Mouse (Mus musculus): Measurements from ENCODE around the gene Rhbg. TPM values are rescaled to one million over a fixed set of nuclear protein-coding genes. Genes with fewer than 3 reads are reported as not detected.

Gene Rhbg
- total RNA-seq, 2 experiments from 2014 or later = not detected

- DNase-seq = no peak
Observed at GRCm38 (mm10) chr3:88256382-88256781, 1.9 kb upstream of the Rhbg start.

- no peak for DNase-seq
Observed at GRCm38 (mm10) chr3:88255950-88256349, 1.4 kb upstream of the Rhbg start.

- no peak for DNase-seq
Observed at GRCm38 (mm10) chr3:88252739-88253138, 1.8 kb downstream of the Rhbg start.

GRCm38 (mm10) chr3:88248406-88248805, 6.1 kb downstream of the Rhbg start:
- DNase-seq = no peak

- no peak for DNase-seq
Observed at GRCm38 (mm10) chr3:88247666-88248065, 6.8 kb downstream of the Rhbg start.

- peak; percentile 73 to 76 for DNase-seq
Observed at GRCm38 (mm10) chr3:88245811-88246210, 8.7 kb downstream of the Rhbg start.

GRCm38 (mm10) chr3:88244071-88244470, 10.4 kb downstream of the Rhbg start:
- peak in 1 of 2 experiments; percentile 64 for DNase-seq

- DNase-seq = peak; percentile 77 to 79
Observed at GRCm38 (mm10) chr3:88242531-88242930, 12.0 kb downstream of the Rhbg start.

- no peak for DNase-seq
Observed at GRCm38 (mm10) chr3:88241045-88241786, 13.3 kb downstream of the Rhbg start.

GRCm38 (mm10) chr3:88239446-88239845, 15.1 kb downstream of the Rhbg start:
- DNase-seq = no peak

GRCm38 (mm10) chr3:88238866-88239391, 15.6 kb downstream of the Rhbg start:
- DNase-seq = no peak

- no peak for DNase-seq
Observed at GRCm38 (mm10) chr3:88237556-88238194, 16.8 kb downstream of the Rhbg start.

GRCm38 (mm10) chr3:88237161-88237555, 17.4 kb downstream of the Rhbg start:
- no peak for DNase-seq

GRCm38 (mm10) chr3:88235616-88236015, 18.9 kb downstream of the Rhbg start:
- DNase-seq = no peak

GRCm38 (mm10) chr3:88235216-88235615, 19.3 kb downstream of the Rhbg start:
- no peak for DNase-seq

- DNase-seq = no peak
Observed at GRCm38 (mm10) chr3:88234041-88234440, 20.5 kb downstream of the Rhbg start.

- DNase-seq = no peak
Observed at GRCm38 (mm10) chr3:88232851-88233649, 21.5 kb downstream of the Rhbg start.

- DNase-seq = peak; percentile 66 to 78
Observed at GRCm38 (mm10) chr3:88232301-88232702, 22.2 kb downstream of the Rhbg start.

- peak in 1 of 2 experiments; percentile 57 for DNase-seq
Observed at GRCm38 (mm10) chr3:88231061-88231641, 23.4 kb downstream of the Rhbg start.

GRCm38 (mm10) chr3:88230262-88231047, 24.1 kb downstream of the Rhbg start:
- DNase-seq = no peak

GRCm38 (mm10) chr3:88229526-88229925, 25.0 kb downstream of the Rhbg start:
- DNase-seq = no peak

GRCm38 (mm10) chr3:88228906-88229305, 25.6 kb downstream of the Rhbg start:
- DNase-seq = no peak

Data from layer of hippocampus, postnatal 36 days (tissue).